Mouse (Mus musculus) heart, postnatal 10 days (tissue): ENCODE data around the gene Tmem14c. TPM values are rescaled to one million over a fixed set of nuclear protein-coding genes. Genes with fewer than 3 reads are reported as not detected.

Source experiments
- DNase-seq, 2 experiments: peaks; one replicate each; pipeline ENCODE4 v3.0.0; 2021
- intact Hi-C: fragments of 180-260 bp; cut with DNase I; formaldehyde crosslinking; loops from one replicate; pipeline ENCODE4 v1.15.1; 2025
- total RNA-seq, 2 experiments: library from RNA; stranded (reverse); gene quantifications; 2 replicates each; pipeline ENCODE4 v1.2.3; 2021

The Tmem14c gene
- total RNA-seq, 2 experiments from 2014 or later: 193 to 203 TPM

GRCm38 (mm10) chr13:41006244-41006643 lies 9.8 kb upstream of the Tmem14c start:
- intact Hi-C loops: no loop called here
- DNase-seq: no peak

- DNase-seq: no peak
- intact Hi-C loops: no loop called here
Measured at GRCm38 (mm10) chr13:41008271-41008670, 7.8 kb upstream of the Tmem14c start.

- intact Hi-C loops: no loop called here
- DNase-seq: no peak
Measured at GRCm38 (mm10) chr13:41008946-41009345, 7.1 kb upstream of the Tmem14c start.

- intact Hi-C loops: no loop called here
- DNase-seq: peak; percentile 9 to 17
Measured at GRCm38 (mm10) chr13:41016797-41017405, 809 bp downstream of the Tmem14c start.

GRCm38 (mm10) chr13:41017832-41018231 lies 1.7 kb downstream of the Tmem14c start:
- DNase-seq: no peak
- intact Hi-C loops: no loop called here

- intact Hi-C loops: no loop called here
- DNase-seq: no peak
Measured at GRCm38 (mm10) chr13:41018236-41018635, 2.1 kb downstream of the Tmem14c start.

GRCm38 (mm10) chr13:41018756-41019591 lies 2.9 kb downstream of the Tmem14c start:
- DNase-seq: no peak
- intact Hi-C loops: no loop called here

- intact Hi-C loops: no loop called here
Measured at GRCm38 (mm10) chr13:41020494-41020893, 4.4 kb downstream of the Tmem14c start.

GRCm38 (mm10) chr13:41021607-41022006 lies 5.5 kb downstream of the Tmem14c start:
- intact Hi-C loops: no loop called here
- no peak for DNase-seq

More at GRCm38 (mm10) chr13:41020494-41020893, 4.4 kb downstream of the Tmem14c start:
- DNase-seq: no peak

- intact Hi-C loops: no loop called here
- DNase-seq: no peak
Measured at GRCm38 (mm10) chr13:41022099-41022498, 6.0 kb downstream of the Tmem14c start.

GRCm38 (mm10) chr13:41030098-41030497 lies 14.0 kb downstream of the Tmem14c start:
- intact Hi-C loops: no loop called here

GRCm38 (mm10) chr13:41042511-41042910 lies 26.4 kb downstream of the Tmem14c start:
- intact Hi-C loops: no loop called here
- DNase-seq: no peak

More at GRCm38 (mm10) chr13:41030098-41030497, 14.0 kb downstream of the Tmem14c start:
- DNase-seq: no peak

- intact Hi-C loops: no loop called here
- no peak for DNase-seq
Measured at GRCm38 (mm10) chr13:41045901-41046300, 29.8 kb downstream of the Tmem14c start.

- intact Hi-C loops: loop anchor here (1.0 kb wide), 2 partner anchors 204 to 263 kb away; no protein-coding TSS in a partner anchor
- peak in 1 of 2 experiments; percentile 4 for DNase-seq
Measured at GRCm38 (mm10) chr13:41047280-41047679, 31.2 kb downstream of the Tmem14c start.

- DNase-seq: no peak
- intact Hi-C loops: no loop called here
Measured at GRCm38 (mm10) chr13:41051965-41052364, 35.9 kb downstream of the Tmem14c start.

GRCm38 (mm10) chr13:41067618-41068017 lies 51.5 kb downstream of the Tmem14c start:
- no peak for DNase-seq
- intact Hi-C loops: no loop called here

- no peak for DNase-seq
- intact Hi-C loops: no loop called here
Measured at GRCm38 (mm10) chr13:41071617-41072016, 55.5 kb downstream of the Tmem14c start.

Other genes with a start within 250 kb of the Tmem14c start
- gene Gcnt2, start 156.5 kb upstream of the Tmem14c start, total RNA-seq: 10 to 100 TPM in 1 of 2 experiments, 1 to 10 TPM in 1; 9.3 to 12.8 TPM
- 10 to 100 TPM; 30.2 to 33.4 TPM for gene Pak1ip1, start 15.3 kb upstream of the Tmem14c start, total RNA-seq
- gene Mak, start 63.4 kb downstream of the Tmem14c start, total RNA-seq: not detected
- not detected for gene Gcm2, start 94.7 kb downstream of the Tmem14c start, total RNA-seq
- not detected for gene Sycp2l, start 98.0 kb downstream of the Tmem14c start, total RNA-seq
- gene Elovl2, start 204.1 kb downstream of the Tmem14c start, total RNA-seq: under 1 TPM; 0.31 to 0.50 TPM
- 10 to 100 TPM; 19.8 to 21.9 TPM for gene Smim13, start 233.6 kb downstream of the Tmem14c start, total RNA-seq